Mouse (Mus musculus) stomach, embryonic 16.5 days (tissue): Measurements from ENCODE around the gene Prr19. TPM values are rescaled to one million over a fixed set of nuclear protein-coding genes. Genes with fewer than 3 reads are reported as not detected.

Experiments used
- polyA plus RNA-seq: library from polyadenylated mRNA; unstranded; fragments of >200 nt; fragmentation: Nextera tagmentation; extraction: Ambion mirVana; gene quantifications from 2 replicates; pipeline ENCODE4 v1.2.1, GENCODE M21; 2015

Prr19 gene
- polyA plus RNA-seq, 1 experiment from 2014 or later: 0.57 TPM

Other genes starting within 250 kb of the Prr19 start
- 3.6 and 4.0 TPM in 2 replicates for gene Grik5, start 229.1 kb upstream of the Prr19 start, polyA plus RNA-seq
- gene Zfp574, start 228.8 kb upstream of the Prr19 start, polyA plus RNA-seq: 23.1 and 25.2 TPM in 2 replicates
- 1.4 TPM in 2 replicates for gene Pou2f2, start 121.7 kb upstream of the Prr19 start, polyA plus RNA-seq
- 9.1 and 9.7 TPM in 2 replicates for gene Dedd2, start 80.8 kb upstream of the Prr19 start, polyA plus RNA-seq
- gene Zfp526, start 80.0 kb upstream of the Prr19 start, polyA plus RNA-seq: 2.5 and 2.9 TPM in 2 replicates
- 5.7 and 6.3 TPM in 2 replicates for gene Gsk3a, start 63.6 kb upstream of the Prr19 start, polyA plus RNA-seq
- gene Erf, start 50.6 kb upstream of the Prr19 start, polyA plus RNA-seq: 6.9 and 11.0 TPM in 2 replicates
- gene Cic, start 33.7 kb upstream of the Prr19 start, polyA plus RNA-seq: 26.7 and 27.4 TPM in 2 replicates
- gene Pafah1b3, start 3.4 kb upstream of the Prr19 start, polyA plus RNA-seq: 186 and 209 TPM in 2 replicates
- gene Tmem145, start 4.7 kb downstream of the Prr19 start, polyA plus RNA-seq: 0.57 and 0.66 TPM in 2 replicates
- 9.5 and 10.7 TPM in 2 replicates for gene Megf8, start 15.8 kb downstream of the Prr19 start, polyA plus RNA-seq
- 1,223 and 2,187 TPM in 2 replicates for gene Cnfn, start 68.3 kb downstream of the Prr19 start, polyA plus RNA-seq
- 10.6 and 10.9 TPM in 2 replicates for gene Lipe, start 97.3 kb downstream of the Prr19 start, polyA plus RNA-seq
- 0.61 and 0.64 TPM in 2 replicates for gene Cxcl17, start 111.5 kb downstream of the Prr19 start, polyA plus RNA-seq
- 98.3 and 139 TPM in 2 replicates for gene Ceacam1, start 176.2 kb downstream of the Prr19 start, polyA plus RNA-seq
- 0.14 TPM in 1 of 2 replicates, not detected in the other for gene Ceacam2, start 238.4 kb downstream of the Prr19 start, polyA plus RNA-seq